Mouse (Mus musculus): ENCODE measurements around the gene Kalrn.
A peak's percentile ranks its signal among the peaks of the same experiment; 100 is the strongest.

Gene Kalrn

DNA sequence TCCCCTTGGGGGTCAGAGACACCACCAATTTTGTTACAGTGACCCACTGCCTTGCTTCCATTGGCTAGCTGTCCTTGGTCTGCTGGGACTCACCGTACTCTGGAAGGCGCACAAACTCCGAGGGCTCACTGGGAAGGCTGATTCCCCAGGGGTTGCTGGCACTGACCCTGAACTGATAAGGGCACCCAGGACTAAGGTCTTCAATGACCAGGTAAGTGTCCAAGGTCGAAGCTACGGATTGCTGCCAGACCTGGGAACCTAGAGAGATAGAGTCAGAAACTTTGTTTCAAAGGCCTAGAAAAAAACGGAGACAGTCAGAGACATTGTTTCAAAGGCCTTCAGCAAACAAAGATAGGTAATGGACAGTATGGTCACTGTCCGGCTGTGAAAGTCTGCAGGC, 586.3 kb downstream of the Kalrn start:
- DNase-seq (ENCODE audit: low read depth) = no peak

DNA sequence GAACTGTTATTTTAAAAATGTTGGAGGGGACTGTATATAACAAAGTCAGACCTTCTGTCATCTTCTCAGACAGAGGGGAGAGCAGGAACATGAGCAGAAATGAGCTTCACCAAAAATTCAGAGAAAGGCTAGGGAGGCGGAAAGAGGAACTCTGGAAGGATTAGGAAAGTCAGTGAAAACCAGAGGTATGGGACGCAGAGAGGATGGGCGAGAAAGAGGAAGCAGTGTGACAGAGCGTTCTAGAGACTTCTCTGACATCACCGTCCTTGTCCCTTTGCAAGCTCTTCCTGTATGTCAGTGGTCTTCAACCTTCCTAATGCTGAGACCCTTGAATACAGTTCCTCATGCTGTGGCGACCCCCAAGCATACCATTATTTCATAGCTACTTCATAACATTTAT, 588.0 kb downstream of the Kalrn start:
- no peak for DNase-seq (ENCODE audit: low read depth)

DNA sequence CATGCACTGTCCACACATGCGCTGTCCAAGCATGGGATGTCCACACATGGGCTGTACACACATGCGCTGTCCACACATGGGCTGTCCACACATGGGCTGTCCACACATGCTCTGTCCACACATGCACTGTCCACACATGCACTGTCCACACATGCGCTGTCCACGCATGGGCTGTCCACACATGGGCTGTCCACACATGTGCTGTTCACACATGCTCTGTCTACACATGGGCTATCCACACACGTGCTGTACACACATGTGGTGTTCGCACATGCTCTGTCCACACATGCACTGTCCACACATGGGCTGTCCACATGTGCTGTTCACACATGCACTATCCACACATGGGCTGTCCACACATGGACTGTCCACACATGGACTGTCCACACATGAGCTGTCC, 589.6 kb downstream of the Kalrn start:
- no peak for DNase-seq (ENCODE audit: low read depth)

DNA sequence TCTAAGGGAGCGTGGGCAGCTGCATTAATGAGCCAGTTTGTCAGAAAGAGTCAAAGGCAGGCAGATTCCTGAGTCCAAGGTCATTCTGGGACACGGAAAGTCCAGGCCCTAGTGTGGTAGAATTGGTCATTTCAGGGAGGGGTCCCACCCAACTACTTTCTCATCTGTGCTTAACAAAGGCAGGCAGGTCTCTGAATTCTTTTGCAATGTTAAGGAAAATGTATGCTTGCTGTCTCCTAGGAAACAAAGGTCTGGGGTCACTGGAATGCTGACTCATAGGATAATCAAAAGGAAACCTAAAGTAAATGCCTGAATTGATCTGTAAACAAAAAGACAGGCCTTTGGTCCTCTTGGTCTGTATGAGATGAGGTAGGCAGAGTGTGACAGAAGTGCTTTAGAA, 593.5 kb downstream of the Kalrn start:
- DNase-seq (ENCODE audit: low read depth) = no peak

DNA sequence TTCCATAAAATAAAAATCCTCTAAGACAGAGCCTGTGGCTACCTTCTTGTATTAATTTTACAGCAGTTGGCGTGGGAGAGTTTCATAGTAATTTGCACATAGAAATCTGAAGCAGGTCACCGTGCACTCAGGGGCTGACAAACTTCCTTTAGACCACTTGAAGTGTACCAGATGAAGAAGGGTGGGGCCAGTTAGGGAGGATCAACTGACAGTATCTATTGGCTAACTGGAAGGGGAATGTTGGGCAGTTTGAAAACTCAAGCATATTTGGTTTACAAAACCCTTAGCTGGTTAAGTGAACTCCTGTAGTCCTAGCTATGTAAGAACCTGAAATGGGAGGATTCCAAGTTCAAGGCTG, 606.1 kb downstream of the Kalrn start:
- DNase-seq (ENCODE audit: low read depth) = no peak

DNA sequence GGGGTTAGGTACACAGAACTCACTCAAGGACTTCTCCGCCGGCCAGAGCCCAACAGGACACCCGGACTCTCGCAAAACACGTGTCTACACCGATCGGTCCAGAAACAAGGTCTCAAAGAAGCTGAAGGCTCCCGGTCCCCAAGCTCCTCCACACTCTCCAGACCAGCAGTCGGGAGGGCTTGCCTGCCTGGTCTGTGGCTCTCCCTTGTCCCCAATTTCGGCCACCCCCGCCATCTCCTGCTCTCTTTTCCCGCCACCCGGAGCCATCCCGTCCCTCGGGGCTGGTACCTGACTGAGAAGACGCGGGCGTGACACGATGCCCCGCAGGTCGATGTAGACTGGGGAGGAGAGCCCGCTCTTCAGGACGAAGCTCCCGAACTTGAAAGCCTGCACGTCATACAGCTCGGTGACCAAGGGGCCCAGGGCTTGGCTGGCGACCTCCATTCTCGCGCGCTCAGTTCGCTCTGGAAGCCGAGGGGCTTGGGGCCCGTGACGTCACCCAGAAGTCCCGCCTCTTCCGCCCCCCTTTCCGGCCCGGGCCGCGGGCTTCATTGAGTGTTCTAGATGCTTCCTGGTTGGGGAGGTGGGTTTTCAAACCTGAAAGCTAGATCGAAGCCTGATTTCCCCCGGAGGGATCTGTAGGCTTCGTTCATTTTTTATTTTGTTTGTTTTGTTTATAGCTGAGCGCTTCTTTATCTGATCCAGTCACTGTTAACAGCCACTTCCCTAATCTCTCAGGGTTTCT, 606.6 kb downstream of the Kalrn start, which contains the start of gene Umps:
TSS of gene Umps (minus strand) at position 501 of the 745 bp plus-strand sequence.
- peak; percentile 87 for DNase-seq (ENCODE audit: low read depth)

DNA sequence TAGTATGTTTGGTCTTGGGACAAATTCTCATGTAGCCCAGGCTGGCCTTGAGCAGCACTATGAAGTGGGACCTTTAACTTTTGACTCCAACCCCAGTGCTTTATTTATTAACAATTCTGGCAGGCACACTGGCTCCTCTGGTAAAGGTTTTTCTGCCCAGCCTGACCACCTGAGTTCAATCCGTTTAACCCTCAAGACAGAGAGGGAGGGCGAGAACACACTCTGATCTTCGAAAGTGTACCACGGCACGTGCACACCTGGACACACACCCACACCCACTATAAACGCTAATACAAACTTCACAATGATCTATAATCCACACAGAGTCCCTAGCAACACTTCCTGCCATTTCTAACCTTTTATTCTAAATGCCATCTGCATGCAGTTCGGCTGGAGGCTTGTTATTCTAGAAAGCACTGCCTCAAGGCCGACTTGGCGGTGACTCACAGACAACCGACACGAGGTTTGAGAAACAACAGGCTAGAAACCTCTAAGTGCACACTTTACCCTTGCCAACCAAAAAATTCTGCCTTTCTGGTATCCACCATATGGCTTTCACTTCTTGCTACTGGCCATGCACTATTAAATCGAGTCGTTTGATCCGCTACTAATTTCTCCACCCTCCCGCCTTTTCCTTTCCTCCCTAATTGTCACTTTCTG, 607.3 kb downstream of the Kalrn start:
- peak; percentile 58 for DNase-seq (ENCODE audit: low read depth)

DNA sequence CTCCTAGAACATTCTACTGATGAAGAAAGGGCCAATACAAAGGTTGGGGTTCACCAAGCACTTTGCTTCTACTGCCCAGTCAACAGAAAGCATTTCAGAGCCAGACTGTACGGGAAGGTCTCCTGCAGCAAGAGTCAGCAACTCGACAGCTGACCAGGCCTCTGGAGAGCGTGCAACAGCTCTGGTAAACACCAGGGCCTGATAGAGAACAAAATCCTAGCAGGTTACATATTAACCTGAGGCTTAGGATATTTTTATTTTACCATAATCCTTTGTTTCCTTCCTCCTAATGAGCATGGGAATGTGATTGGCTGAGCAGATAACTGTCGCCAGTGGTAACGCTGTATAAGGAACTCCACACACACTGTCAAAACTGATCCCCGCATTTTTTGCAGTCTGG, 609.8 kb downstream of the Kalrn start:
- DNase-seq (ENCODE audit: low read depth) = no peak

DNA sequence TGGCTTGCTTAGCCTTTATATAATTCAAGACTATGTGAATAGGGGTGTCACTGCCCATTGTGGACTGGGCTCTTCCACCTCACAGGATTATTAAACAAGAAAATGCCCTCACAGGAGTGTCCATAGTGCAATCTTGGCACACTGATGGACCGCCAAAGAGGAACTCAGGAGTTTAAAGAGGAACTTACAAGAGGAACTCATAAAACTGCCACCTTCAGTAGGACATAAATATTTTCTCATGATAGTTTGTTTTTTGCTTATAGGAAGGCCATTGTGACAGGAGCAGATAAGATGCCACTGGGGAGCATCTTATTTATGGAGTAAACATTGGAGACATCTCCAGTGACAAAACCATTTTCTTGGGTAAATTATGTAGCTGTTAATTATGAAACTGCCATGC, 618.5 kb downstream of the Kalrn start:
- no peak for DNase-seq (ENCODE audit: low read depth)

DNA sequence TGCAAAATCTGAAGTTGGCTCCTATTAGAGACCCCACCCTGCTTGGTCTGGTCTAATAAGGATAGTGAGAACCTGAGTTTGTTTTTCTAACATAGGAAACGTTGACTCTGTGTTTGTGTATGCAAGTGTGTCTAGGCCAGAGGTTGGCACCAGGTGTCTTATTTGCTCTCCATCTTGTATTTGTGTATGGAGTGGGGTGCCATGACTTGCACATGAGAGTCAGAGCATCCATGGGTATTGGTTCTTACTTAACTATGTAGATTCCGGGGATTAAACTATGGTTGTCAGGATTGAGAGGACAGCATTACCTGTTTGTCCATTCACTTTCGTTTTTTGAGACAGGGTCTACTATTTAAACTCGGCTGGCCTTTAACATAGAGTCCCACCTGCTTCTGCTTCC, 620.3 kb downstream of the Kalrn start:
- no peak for DNase-seq (ENCODE audit: low read depth)

DNA sequence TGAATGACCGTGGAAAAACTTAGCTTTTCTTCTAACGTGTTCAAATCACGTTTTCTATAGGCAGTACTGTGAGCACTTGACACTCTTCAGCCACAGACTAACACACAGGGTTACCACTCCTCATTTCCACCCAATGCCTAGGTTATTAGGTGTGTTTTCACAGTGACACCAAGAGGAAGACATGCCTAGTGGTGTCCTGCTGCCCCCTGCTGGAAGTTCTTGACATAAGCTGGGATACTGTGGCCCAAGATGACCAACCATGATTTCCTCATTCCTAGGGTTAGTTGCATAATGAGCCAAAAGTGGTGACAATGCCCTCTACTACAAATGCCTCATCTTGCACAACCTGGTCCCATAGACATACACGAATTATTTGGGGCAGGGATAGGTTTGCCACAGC, 622.5 kb downstream of the Kalrn start:
- DNase-seq (ENCODE audit: low read depth) = peak; percentile 79

DNA sequence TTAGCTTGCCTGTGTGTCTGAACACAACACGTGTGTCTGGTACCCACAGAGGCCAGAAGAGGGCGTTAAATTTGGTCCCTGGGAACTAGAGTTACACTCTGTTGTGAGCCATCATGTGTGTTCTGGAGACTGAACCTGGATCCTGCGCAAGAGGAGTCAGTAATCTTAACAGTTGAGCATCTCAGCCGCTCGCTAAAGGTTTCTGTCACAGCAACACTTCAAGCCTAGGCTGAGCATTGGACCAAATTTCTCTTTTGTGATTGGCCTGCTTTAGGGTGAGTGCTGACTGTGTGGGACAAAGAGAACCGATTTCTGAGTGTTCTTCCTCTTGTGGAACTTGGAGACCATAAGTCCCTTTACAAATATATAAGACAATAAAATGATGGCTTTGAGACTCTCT, 622.9 kb downstream of the Kalrn start:
- no peak for DNase-seq (ENCODE audit: low read depth)

DNA sequence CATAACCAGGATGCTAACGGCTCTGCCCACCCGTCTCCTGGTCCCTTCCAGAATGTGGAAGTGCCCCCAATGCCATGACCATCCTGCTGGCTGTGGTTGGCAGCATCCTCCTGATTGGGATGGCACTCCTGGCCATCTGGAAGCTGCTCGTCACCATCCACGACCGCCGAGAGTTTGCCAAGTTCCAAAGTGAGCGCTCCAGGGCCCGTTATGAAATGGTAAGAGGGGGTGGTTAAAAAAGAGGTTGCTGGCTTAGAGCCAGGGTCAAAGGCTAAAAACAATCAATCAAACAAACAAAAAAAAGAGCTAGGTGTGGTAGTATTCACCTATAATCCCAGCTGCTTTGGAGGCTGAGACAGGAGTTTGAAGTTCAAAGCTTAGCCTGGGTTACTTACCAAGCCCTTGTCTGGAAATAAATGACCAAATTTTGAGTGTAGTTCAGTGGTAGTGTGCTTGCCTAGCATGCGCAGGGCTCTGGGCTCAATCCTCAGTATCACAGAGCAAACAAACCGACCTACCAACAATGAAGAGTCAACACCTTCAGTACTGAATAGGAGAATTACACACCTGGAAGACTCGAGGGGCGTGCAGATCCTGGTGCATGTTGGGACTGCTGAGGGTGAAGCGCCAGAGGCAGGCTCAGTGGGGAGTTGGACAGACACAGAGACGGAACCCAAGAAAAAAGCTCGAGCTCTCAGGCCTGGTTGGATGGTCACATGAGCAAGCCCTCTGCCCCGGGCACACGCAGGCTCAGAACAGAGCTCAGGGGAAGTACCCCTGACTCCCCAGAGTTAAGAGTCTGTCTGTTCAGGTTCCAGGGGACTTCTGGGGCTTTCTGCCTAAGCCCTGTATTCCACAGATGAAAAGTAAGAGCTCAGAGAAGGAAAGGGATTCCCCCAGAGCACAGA, 625.4 kb downstream of the Kalrn start:
- DNase-seq (ENCODE audit: low read depth) = no peak

DNA sequence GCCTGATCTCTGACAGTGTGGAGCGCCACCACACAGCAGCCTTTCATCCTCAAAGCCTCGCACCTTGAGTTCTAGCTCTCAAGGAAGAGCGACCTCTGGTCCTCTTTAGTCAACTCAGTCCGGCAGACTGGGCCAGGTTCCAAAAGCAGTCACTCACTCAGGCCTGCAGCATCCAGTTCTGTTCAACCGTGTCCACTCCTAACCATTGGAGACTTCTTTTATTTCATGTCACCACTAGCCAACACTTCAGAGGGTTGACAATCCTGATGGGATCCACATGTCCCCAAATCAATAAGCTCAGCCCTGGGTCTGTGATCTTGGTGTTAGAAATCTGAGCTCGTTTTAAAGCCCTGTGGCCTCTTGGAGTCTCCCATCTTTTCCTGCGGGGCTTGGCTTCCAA, 627.3 kb downstream of the Kalrn start:
- no peak for DNase-seq (ENCODE audit: low read depth)

DNA sequence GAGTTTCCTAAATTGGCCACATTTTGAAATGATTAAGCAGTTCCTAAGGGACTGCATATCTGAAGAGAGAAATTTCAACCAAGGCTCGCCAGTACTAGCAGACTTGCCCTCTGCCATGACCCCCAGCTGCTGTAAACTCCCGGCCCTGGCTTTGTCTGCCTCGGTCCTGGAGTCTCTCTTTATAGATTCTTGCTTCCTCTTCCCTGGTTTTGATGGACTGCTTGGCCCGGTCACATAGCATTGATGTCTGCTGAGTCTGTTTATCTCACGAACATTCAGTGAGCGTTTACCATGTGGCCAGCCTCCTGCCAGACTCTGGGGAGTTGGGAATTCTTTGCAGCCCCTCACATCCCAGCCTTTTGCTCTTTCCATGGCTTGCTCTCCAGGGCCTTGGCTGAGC, 628.6 kb downstream of the Kalrn start:
- no peak for DNase-seq (ENCODE audit: low read depth)

DNA sequence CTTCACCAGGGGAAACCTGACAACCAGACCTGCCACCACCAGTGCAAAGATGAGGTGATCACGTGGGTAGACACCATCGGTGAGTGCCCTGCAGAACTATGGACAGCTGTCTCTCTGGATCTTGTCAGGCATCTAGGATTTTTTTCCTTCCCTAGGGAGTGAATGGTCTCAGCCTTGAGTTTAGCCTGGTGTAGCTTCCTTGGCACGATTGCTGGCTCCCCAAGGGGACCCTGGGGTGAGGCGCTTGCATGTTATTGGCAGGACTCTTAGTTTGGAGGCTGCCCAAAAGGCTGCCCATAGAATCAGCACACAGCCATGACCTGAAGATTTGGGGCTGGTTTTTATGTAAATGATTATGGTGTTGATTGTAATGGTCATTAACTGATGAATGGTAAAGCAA, 629.2 kb downstream of the Kalrn start:
- DNase-seq (ENCODE audit: low read depth) = no peak

DNA sequence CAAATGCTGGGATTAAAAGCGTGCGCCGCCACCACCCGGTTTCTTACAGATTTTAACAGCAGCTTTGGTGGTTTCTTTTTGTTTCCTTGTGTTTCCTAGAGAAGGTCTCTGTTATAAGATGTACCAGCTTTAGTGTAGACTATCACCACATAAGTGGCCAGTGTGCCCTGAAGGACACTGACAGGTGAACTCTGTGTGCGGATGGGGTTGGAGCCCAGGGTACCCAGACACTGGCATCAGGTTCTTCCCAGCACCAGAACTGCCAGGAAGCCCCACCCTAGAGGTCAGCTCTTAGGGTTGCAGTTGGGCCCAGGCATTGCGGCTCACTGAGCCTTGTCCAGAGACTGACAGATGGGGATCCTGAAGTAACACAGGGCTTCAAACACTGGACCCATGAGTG, 629.9 kb downstream of the Kalrn start:
- DNase-seq (ENCODE audit: low read depth) = no peak

DNA sequence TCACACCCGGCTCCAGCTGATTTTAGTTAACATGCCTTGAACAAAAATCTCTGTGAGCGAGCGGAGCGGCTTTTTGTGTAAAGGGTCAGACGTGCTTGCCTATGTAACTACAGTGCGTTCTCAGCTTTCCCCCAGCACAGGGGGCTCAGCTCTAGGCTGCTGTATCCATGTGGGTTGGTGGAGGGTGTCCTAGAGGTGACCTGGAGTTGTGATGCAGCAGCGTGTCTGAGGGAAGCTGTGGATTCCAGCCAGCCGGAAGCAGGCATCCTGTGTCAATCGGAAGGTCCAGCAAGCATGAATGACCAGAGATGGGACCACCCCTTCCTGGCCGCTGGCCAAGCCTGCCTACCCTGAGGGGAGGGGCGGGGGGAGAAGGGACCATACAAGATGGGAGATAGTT, 631.0 kb downstream of the Kalrn start:
- no peak for DNase-seq (ENCODE audit: low read depth)

DNA sequence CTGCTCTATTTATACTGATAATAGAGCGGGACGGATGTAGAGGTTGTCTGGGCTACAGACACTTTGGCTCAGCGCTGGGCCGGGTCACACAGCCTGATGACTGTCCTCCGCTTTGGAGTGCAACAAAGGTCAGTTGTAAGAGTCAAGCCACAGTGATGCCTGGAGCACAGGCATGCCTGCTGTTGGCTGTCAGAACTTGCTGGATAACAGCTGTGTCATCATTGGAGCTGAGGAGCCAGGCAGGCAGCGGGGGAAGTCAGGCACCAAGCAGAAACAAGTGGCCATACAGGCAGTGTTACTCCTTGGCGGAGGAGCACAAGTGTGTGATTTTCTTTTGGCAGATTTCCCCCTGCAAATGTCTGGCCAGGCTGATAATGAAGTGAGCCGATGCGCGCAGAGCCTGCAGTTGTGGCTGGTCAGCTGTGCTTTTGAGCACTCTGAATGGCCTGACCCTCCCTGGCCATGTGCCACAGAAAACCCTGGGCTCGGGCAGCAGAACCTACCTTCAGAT, 632.0 kb downstream of the Kalrn start:
- DNase-seq (ENCODE audit: low read depth) = no peak

DNA sequence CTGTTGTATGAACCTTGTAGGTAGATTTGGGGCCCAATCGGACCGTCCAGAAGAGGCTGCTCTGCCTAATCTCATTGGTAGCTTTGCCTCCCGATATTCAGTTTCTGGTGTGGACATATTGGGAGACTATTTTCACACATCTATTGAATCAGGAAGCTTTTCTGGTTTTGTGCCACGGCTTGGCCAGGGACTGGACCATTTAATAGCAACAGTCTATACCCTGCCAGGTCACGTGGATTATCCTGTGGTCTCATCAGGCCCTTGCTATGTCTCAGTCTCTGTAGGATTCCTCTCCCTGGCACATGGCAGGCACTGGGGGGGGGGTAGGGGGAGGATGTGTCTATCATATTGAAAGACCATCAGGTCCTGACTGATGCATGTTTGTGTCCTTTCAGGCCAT, 633.2 kb downstream of the Kalrn start:
- DNase-seq (ENCODE audit: low read depth) = no peak

DNA sequence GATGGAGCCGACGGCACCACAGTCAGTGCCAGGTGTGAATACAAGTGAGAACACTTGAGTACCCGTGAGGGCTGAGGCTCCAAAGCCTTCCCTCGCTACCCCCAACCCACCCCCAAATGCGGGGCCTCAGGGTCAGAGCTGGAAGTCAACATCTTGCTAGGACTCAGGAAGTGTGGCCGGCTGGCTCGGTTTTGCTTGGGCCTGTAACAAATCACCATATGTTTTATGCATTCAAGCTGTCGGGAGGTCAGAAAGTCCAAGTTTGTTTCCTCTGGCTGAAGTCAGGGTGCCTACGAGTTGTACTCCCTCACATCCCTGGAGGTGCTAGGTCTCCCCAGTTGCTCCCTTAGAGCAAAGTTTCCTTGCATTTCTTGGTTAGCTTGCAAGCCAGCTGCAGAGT, 633.7 kb downstream of the Kalrn start:
- DNase-seq (ENCODE audit: low read depth) = no peak

DNA sequence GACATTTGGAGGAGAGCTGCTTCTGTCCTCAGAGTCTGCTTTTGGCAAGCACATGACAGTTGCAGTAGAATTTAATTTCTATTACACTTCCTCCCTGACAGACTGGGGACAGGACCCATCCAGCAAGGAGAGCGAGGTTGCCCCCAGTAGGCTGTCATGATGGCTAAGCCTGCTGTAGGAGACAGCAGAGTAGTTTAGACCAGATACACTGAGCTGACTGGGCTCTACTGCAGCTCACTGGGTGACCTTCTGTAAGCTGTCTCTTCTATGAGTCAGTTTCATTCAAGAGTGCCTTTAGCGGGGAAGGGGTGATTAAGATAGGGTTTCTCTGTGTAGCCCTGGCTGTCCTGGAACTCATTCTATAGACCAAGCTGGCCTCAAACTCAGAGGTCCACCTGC, 634.2 kb downstream of the Kalrn start:
- no peak for DNase-seq (ENCODE audit: low read depth)

Measured in naive thymus-derived CD4-positive, alpha-beta T cell, adult 2 months (primary cell).